Mouse (Mus musculus) forebrain, embryonic 16.5 days (tissue): ENCODE results near the gene Kdm4b. TPM values are rescaled to one million over a fixed set of nuclear protein-coding genes. Genes with fewer than 3 reads are reported as not detected.

ENCODE experiments used
- ATAC-seq: fragments of 200-750 bp; cut with Nextera tagmentation; 2 replicates; pipeline ENCODE4 v1.8.0; 2017; ENCODE audit warnings: mild to moderate bottlenecking, moderate library complexity
- H3K27ac ChIP-seq: fragments of 300-500 bp; sonication (generic); 2 replicates; pipeline ENCODE4 v1.5.1; 2014; ENCODE audit warnings: low read length, control low read depth
- H3K27me3 ChIP-seq: fragments of 300-500 bp; sonication (generic); replicated peaks from 2 replicates; pipeline ENCODE4 v1.6.1; 2014; ENCODE audit warnings: low read length; ENCODE audit not compliant: control insufficient read depth, insufficient read depth
- H3K36me3 ChIP-seq: fragments of 300-500 bp; sonication (generic); 2 replicates; pipeline ENCODE4 v1.6.1; 2014; ENCODE audit not compliant: control insufficient read depth, insufficient read depth
- H3K4me1 ChIP-seq: fragments of 300-500 bp; sonication (generic); replicated peaks from 2 replicates; pipeline ENCODE4 v1.6.1; 2014; ENCODE audit warnings: low read length; ENCODE audit not compliant: control insufficient read depth, insufficient read depth
- H3K4me2 ChIP-seq: fragments of 300-500 bp; sonication (generic); 2 replicates; pipeline ENCODE4 v1.6.1; 2014; ENCODE audit warnings: mild to moderate bottlenecking, low read length, control low read depth
- H3K4me3 ChIP-seq: fragments of 300-500 bp; sonication (generic); replicated peaks from 2 replicates; pipeline ENCODE4 v1.5.1; 2014; ENCODE audit warnings: mild to moderate bottlenecking, low read length, control low read depth
- H3K9ac ChIP-seq: fragments of 300-500 bp; sonication (generic); replicated peaks from 2 replicates; pipeline ENCODE4 v1.6.1; 2014; ENCODE audit warnings: low read depth, low read length, control low read depth
- H3K9me3 ChIP-seq: fragments of 300-500 bp; sonication (generic); 2 replicates; pipeline ENCODE4 v1.6.1; 2016; ENCODE audit warnings: low read length; ENCODE audit not compliant: control insufficient read depth
- WGBS: fragments of 180-500 bp; shearing (Covaris S2); extraction: QIAGEN DNeasy Blood & Tissue Kit; methylation state at CpG from one replicate; pipeline ENCODE4 v1.1.7; 2014; 5-methylcytosine and 5-hydroxymethylcytosine counted together
- polyA plus RNA-seq: library from polyadenylated mRNA; unstranded; fragments of >200 nt; fragmentation: Nextera tagmentation; extraction: Ambion mirVana; gene quantifications from 2 replicates; pipeline ENCODE4 v1.2.1, GENCODE M21; 2015

Gene Kdm4b
- polyA plus RNA-seq, 1 experiment from 2014 or later = 81.6 TPM

- no peaks in the 10 kb centered on the region for H3K27me3 ChIP-seq
- ATAC-seq = peak; percentile 82
- H3K9ac ChIP-seq = peak overlapping the region; percentile 50
- H3K4me1 ChIP-seq = peaks cover 13% of the 10 kb centered on the region
- peak overlapping the region; percentile 20; the same call in 1 of the 2 replicates for H3K27ac ChIP-seq
- H3K36me3 ChIP-seq = peaks cover 64% of the 10 kb centered on the region
- H3K4me3 ChIP-seq = peak overlapping the region; percentile 34
- no peaks in the 10 kb centered on the region for H3K9me3 ChIP-seq
- H3K4me2 ChIP-seq = peak overlapping the region; percentile 50
- WGBS = under 1% methylated on average over 47 of the region's 47 CpGs
Measured at GRCm38 (mm10) chr17:56425584-56425914, 99.7 kb downstream of the Kdm4b start.

- H3K4me3 ChIP-seq = peak overlapping the region; percentile 34; the same call in 1 of the 2 replicates
- H3K36me3 ChIP-seq = peaks cover 61% of the 10 kb centered on the region
- no peaks in the 10 kb centered on the region for H3K9me3 ChIP-seq
- H3K27ac ChIP-seq = peak overlapping the region; percentile 20; the same call in 1 of the 2 replicates
- peak overlapping the region; percentile 50 for H3K4me2 ChIP-seq
- peak overlapping the region; percentile 50 for H3K9ac ChIP-seq
- no peak for ATAC-seq
- no peaks in the 10 kb centered on the region for H3K27me3 ChIP-seq
- peaks cover 13% of the 10 kb centered on the region for H3K4me1 ChIP-seq
- WGBS = 31% methylated on average over 3 of the region's 3 CpGs
Measured at GRCm38 (mm10) chr17:56425941-56426340, 100.1 kb downstream of the Kdm4b start.

GRCm38 (mm10) chr17:56427857-56428256, 102.0 kb downstream of the Kdm4b start:
- Histone ChIP-seq H3K27me3 (no peaks in the 10 kb centered on the region), H3K27ac (no peak overlapping the region), H3K4me1 (peaks cover 13% of the 10 kb centered on the region)

GRCm38 (mm10) chr17:56431582-56431981, 105.7 kb downstream of the Kdm4b start:
- no peak overlapping the region for H3K4me2 ChIP-seq
- no peaks in the 10 kb centered on the region for H3K27me3 ChIP-seq
- WGBS = 89% methylated on average over 3 of the region's 3 CpGs

More at GRCm38 (mm10) chr17:56427857-56428256, 102.0 kb downstream of the Kdm4b start:
- no peaks in the 10 kb centered on the region for H3K9me3 ChIP-seq
- H3K4me3 ChIP-seq = no peak overlapping the region
- no peak for ATAC-seq
- H3K4me2 ChIP-seq = no peak overlapping the region
- no peak overlapping the region for H3K9ac ChIP-seq
- H3K36me3 ChIP-seq = peaks cover 45% of the 10 kb centered on the region
- WGBS = 87% methylated on average over 14 of the region's 28 CpGs

GRCm38 (mm10) chr17:56439731-56440460, 114.0 kb downstream of the Kdm4b start:
- Histone ChIP-seq H3K36me3 (peaks cover 33% of the 10 kb centered on the region), H3K9ac (peak overlapping the region; percentile 43), H3K4me3 (no peak overlapping the region), H3K27me3 (no peaks in the 10 kb centered on the region), H3K9me3 (no peaks in the 10 kb centered on the region), H3K4me2 (no peak overlapping the region), H3K27ac (peak overlapping the region; percentile 60), H3K4me1 (peaks cover 25% of the 10 kb centered on the region)
- ATAC-seq = peak; percentile 54
- 31% methylated on average over 15 of the region's 15 CpGs for WGBS

More at GRCm38 (mm10) chr17:56431582-56431981, 105.7 kb downstream of the Kdm4b start:
- ATAC-seq = no peak
- peaks cover 37% of the 10 kb centered on the region for H3K36me3 ChIP-seq
- no peaks in the 10 kb centered on the region for H3K4me1 ChIP-seq
- H3K9me3 ChIP-seq = no peaks in the 10 kb centered on the region
- H3K27ac ChIP-seq = no peak overlapping the region
- H3K4me3 ChIP-seq = no peak overlapping the region
- no peak overlapping the region for H3K9ac ChIP-seq

- H3K9ac ChIP-seq = no peak overlapping the region
- H3K36me3 ChIP-seq = peaks cover 16% of the 10 kb centered on the region
- 67% methylated on average over 6 of the region's 6 CpGs for WGBS
- H3K4me2 ChIP-seq = no peak overlapping the region
- no peaks in the 10 kb centered on the region for H3K27me3 ChIP-seq
- H3K4me3 ChIP-seq = no peak overlapping the region
- H3K27ac ChIP-seq = peak overlapping the region; percentile 5; the same call in 1 of the 2 replicates
- no peak for ATAC-seq
- H3K4me1 ChIP-seq = peaks cover 41% of the 10 kb centered on the region
- no peaks in the 10 kb centered on the region for H3K9me3 ChIP-seq
Measured at GRCm38 (mm10) chr17:56442316-56442715, 116.5 kb downstream of the Kdm4b start.

GRCm38 (mm10) chr17:56443341-56443795, 117.5 kb downstream of the Kdm4b start:
- H3K4me3 ChIP-seq = no peak overlapping the region
- peaks cover 17% of the 10 kb centered on the region for H3K36me3 ChIP-seq
- no peaks in the 10 kb centered on the region for H3K9me3 ChIP-seq
- ATAC-seq = no peak
- H3K4me2 ChIP-seq = no peak overlapping the region
- no peaks in the 10 kb centered on the region for H3K27me3 ChIP-seq
- no peak overlapping the region for H3K9ac ChIP-seq
- H3K27ac ChIP-seq = no peak overlapping the region
- peaks cover 41% of the 10 kb centered on the region for H3K4me1 ChIP-seq
- WGBS = 81% methylated on average over 5 of the region's 5 CpGs

GRCm38 (mm10) chr17:56444771-56445170, 118.9 kb downstream of the Kdm4b start:
- Histone ChIP-seq H3K36me3 (peaks cover 28% of the 10 kb centered on the region), H3K9ac (no peak overlapping the region), H3K9me3 (no peaks in the 10 kb centered on the region), H3K27ac (0 out of 2 replicates have a peak overlapping the region, but pooled peaks have one; percentile 27), H3K4me3 (no peak overlapping the region), H3K4me1 (peaks cover 39% of the 10 kb centered on the region), H3K4me2 (no peak overlapping the region), H3K27me3 (no peaks in the 10 kb centered on the region)
- ATAC-seq = no peak
- WGBS = 97% methylated on average over 3 of the region's 3 CpGs

GRCm38 (mm10) chr17:56445397-56445796, 119.5 kb downstream of the Kdm4b start:
- H3K9me3 ChIP-seq = no peaks in the 10 kb centered on the region
- WGBS = 30% methylated on average over 14 of the region's 14 CpGs
- no peaks in the 10 kb centered on the region for H3K27me3 ChIP-seq
- H3K4me3 ChIP-seq = no peak overlapping the region
- peaks cover 34% of the 10 kb centered on the region for H3K36me3 ChIP-seq
- no peak overlapping the region for H3K4me2 ChIP-seq
- H3K9ac ChIP-seq = no peak overlapping the region
- ATAC-seq = no peak
- H3K4me1 ChIP-seq = peaks cover 32% of the 10 kb centered on the region
- peak overlapping the region; percentile 46 for H3K27ac ChIP-seq
